Mouse (Mus musculus): Measurements from ENCODE around the gene Spp2. TPM values are rescaled to one million over a fixed set of nuclear protein-coding genes. Genes with fewer than 3 reads are reported as not detected.
"Not testable (repeated sequence)": the region's sequence is repeated elsewhere in the genome, so short reads cannot be mapped to it uniquely, and the experiment has no call there.

The Spp2 gene
- polyA plus RNA-seq, 1 experiment from 2014 or later: 0.23 TPM

DNA sequence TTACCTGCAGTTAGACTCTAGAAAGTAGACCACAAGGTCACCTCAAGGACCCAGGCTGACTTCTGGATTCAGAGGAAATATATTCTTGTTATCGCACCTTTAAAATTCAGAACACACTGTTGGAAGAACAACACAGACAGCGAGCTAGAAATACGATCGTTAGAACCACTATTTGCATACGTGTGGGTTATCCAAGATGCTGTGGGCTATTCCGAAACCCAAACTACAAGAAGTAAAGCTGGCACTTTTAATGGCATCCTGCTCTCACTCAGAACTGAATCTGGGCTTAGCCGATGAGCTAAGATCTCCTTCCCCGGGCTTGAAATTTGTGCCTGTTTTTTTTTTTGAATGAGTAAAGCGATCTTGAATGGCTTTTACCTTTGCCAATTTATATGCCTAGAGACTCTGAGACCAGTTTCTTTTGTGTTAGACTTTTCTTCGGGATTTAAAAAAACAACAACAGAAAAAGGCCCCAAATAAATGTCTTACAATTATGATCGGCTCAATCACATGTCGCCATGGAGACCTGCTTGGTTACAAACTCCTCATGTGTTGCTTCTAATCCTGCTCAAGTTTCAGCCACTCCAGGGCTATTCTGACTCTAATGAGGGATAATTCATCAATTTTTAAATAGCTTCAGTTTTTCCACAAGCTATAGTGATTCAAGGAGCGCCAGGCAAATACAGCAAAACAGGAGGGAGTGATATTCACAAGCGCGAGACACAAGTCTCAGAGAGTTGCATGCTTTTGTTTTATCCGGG lies 39.7 kb downstream of the Spp2 start:
- ATAC-seq (ENCODE audit: low read depth): no peak
- Histone ChIP-seq H3K27ac (ENCODE audit: low read depth, low read length) (no peak overlapping the region), H3K4me2 (ENCODE audit: low read depth, low read length) (no peak overlapping the region), H3K9me3 (ENCODE audit: control insufficient read depth, low read length) (no peaks in the 10 kb centered on the region), H3K4me1 (ENCODE audit: control insufficient read depth, insufficient read depth, low read length) (no peaks in the 10 kb centered on the region), H3K36me3 (ENCODE audit: control insufficient read depth, insufficient read depth, low read length) (no peaks in the 10 kb centered on the region), H3K9ac (replicated peaks; ENCODE audit: low read depth, low read length) (no peak overlapping the region), H3K27me3 (ENCODE audit: control insufficient read depth, insufficient read depth, low read length) (no peaks in the 10 kb centered on the region), H3K4me3 (ENCODE audit: low read depth, low read length) (no peak overlapping the region)
- WGBS: 59% methylated on average over 16 of the region's 16 CpGs

- Histone ChIP-seq H3K36me3 (ENCODE audit: control insufficient read depth, insufficient read depth, low read length) (no peaks in the 10 kb centered on the region), H3K4me1 (ENCODE audit: control insufficient read depth, insufficient read depth, low read length) (no peaks in the 10 kb centered on the region), H3K27ac (ENCODE audit: low read depth, low read length) (no peak overlapping the region), H3K27me3 (ENCODE audit: control insufficient read depth, insufficient read depth, low read length) (no peaks in the 10 kb centered on the region), H3K4me3 (ENCODE audit: low read depth, low read length) (no peak overlapping the region), H3K9ac (replicated peaks; ENCODE audit: low read depth, low read length) (no peak overlapping the region), H3K9me3 (ENCODE audit: control insufficient read depth, low read length) (no peaks in the 10 kb centered on the region), H3K4me2 (ENCODE audit: low read depth, low read length) (no peak overlapping the region)
- no peak for ATAC-seq (ENCODE audit: low read depth)
- 16% methylated on average over 6 of the region's 6 CpGs for WGBS
Observed at GRCm38 (mm10) chr1:88447483-88447882, 40.7 kb downstream of the Spp2 start.

- not testable (repeated sequence) for H3K4me1 ChIP-seq (ENCODE audit: control insufficient read depth, insufficient read depth, low read length); H3K9me3 ChIP-seq (ENCODE audit: control insufficient read depth, low read length); ATAC-seq (ENCODE audit: low read depth); H3K36me3 ChIP-seq (ENCODE audit: control insufficient read depth, insufficient read depth, low read length); H3K4me2 ChIP-seq (ENCODE audit: low read depth, low read length); H3K9ac ChIP-seq (replicated peaks; ENCODE audit: low read depth, low read length); H3K4me3 ChIP-seq (ENCODE audit: low read depth, low read length); H3K27ac ChIP-seq (ENCODE audit: low read depth, low read length); H3K27me3 ChIP-seq (ENCODE audit: control insufficient read depth, insufficient read depth, low read length)
- WGBS: 89% methylated on average over 3 of the region's 3 CpGs
Observed at GRCm38 (mm10) chr1:88448094-88448493, 41.3 kb downstream of the Spp2 start.

DNA sequence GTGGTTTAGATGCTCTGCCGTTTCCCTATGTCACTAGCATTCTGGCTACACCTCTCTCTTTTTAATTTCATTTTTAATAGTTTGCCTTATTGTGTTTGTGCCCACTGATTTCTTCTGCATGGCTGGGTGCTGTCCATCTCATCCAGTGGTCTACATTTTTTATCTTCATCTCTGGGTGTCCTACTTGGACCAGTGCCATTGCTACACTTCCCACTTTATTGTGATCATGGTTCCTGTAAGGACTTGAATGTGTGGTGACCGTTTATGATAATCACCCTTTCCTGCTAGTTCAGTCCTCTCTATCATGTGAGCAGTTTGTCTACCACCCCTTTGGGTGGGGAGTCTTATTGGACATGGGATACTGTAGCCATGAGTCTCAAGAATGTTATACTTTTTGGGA lies 43.0 kb downstream of the Spp2 start:
- Histone ChIP-seq H3K4me2 (ENCODE audit: low read depth, low read length) (no peak overlapping the region), H3K36me3 (ENCODE audit: control insufficient read depth, insufficient read depth, low read length) (no peaks in the 10 kb centered on the region), H3K27ac (ENCODE audit: low read depth, low read length) (no peak overlapping the region), H3K9me3 (ENCODE audit: control insufficient read depth, low read length) (no peaks in the 10 kb centered on the region), H3K9ac (replicated peaks; ENCODE audit: low read depth, low read length) (no peak overlapping the region), H3K27me3 (ENCODE audit: control insufficient read depth, insufficient read depth, low read length) (no peaks in the 10 kb centered on the region), H3K4me1 (ENCODE audit: control insufficient read depth, insufficient read depth, low read length) (no peaks in the 10 kb centered on the region), H3K4me3 (ENCODE audit: low read depth, low read length) (no peak overlapping the region)
- 96% methylated on average over 2 of the region's 2 CpGs for WGBS
- no peak for ATAC-seq (ENCODE audit: low read depth)

GRCm38 (mm10) chr1:88450668-88451067 lies 43.9 kb downstream of the Spp2 start:
- no peak overlapping the region for H3K27ac ChIP-seq (ENCODE audit: low read depth, low read length)
- WGBS: 69% methylated on average over 4 of the region's 4 CpGs
- no peak overlapping the region for H3K4me2 ChIP-seq (ENCODE audit: low read depth, low read length)
- no peaks in the 10 kb centered on the region for H3K36me3 ChIP-seq (ENCODE audit: control insufficient read depth, insufficient read depth, low read length)
- no peak overlapping the region for H3K4me3 ChIP-seq (ENCODE audit: low read depth, low read length)
- no peaks in the 10 kb centered on the region for H3K9me3 ChIP-seq (ENCODE audit: control insufficient read depth, low read length)
- H3K4me1 ChIP-seq (ENCODE audit: control insufficient read depth, insufficient read depth, low read length): no peaks in the 10 kb centered on the region
- H3K9ac ChIP-seq (replicated peaks; ENCODE audit: low read depth, low read length): no peak overlapping the region
- no peaks in the 10 kb centered on the region for H3K27me3 ChIP-seq (ENCODE audit: control insufficient read depth, insufficient read depth, low read length)
- ATAC-seq (ENCODE audit: low read depth): no peak

DNA sequence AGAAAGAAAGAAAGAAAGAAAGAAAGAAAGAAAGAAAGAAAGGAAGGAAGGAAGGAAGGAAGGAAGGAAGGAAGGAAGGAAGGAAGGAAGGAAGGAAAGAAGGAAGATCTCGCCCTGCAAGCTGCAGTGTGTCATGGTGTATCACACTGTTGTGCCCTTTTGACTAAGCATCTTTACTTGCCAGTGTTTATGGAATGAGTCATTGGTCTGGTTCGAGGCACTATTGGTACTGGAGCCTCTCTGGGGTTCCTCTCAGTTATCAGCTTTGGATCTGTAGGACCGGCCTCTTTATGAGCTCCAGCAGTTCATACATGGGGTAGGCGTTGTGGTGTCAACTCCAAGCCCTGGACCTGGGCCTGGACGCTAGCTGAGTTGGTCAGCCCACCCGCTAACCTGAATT lies 45.4 kb downstream of the Spp2 start:
- H3K4me1 ChIP-seq (ENCODE audit: control insufficient read depth, insufficient read depth, low read length): no peaks in the 10 kb centered on the region
- no peak overlapping the region for H3K4me2 ChIP-seq (ENCODE audit: low read depth, low read length)
- H3K27me3 ChIP-seq (ENCODE audit: control insufficient read depth, insufficient read depth, low read length): no peaks in the 10 kb centered on the region
- H3K9me3 ChIP-seq (ENCODE audit: control insufficient read depth, low read length): no peaks in the 10 kb centered on the region
- no peak overlapping the region for H3K4me3 ChIP-seq (ENCODE audit: low read depth, low read length)
- WGBS: 85% methylated on average over 6 of the region's 6 CpGs
- ATAC-seq (ENCODE audit: low read depth): no peak
- no peak overlapping the region for H3K27ac ChIP-seq (ENCODE audit: low read depth, low read length)
- no peak overlapping the region for H3K9ac ChIP-seq (replicated peaks; ENCODE audit: low read depth, low read length)
- H3K36me3 ChIP-seq (ENCODE audit: control insufficient read depth, insufficient read depth, low read length): no peaks in the 10 kb centered on the region

DNA sequence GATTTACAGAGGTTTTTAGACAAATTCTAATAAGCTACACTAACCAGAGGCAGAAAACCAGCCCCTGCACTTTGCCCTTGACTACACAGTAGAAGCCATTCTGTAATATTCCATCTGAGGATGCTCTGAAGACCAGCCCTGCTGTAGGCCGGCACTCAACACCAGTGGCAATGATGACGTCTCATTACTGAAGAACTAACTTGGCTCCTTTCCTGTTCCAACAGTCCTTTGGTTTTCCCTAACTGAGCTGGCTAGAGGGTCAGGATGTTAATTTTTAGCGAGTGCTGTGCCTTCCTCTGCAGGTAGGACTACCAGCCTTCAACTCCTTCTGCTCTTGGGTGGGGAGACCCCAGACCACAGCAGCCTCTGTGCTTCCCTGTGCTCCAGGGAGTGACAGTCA lies 47.9 kb downstream of the Spp2 start:
- Histone ChIP-seq H3K27me3 (ENCODE audit: control insufficient read depth, insufficient read depth, low read length) (no peaks in the 10 kb centered on the region), H3K4me1 (ENCODE audit: control insufficient read depth, insufficient read depth, low read length) (no peaks in the 10 kb centered on the region), H3K4me2 (ENCODE audit: low read depth, low read length) (no peak overlapping the region), H3K27ac (ENCODE audit: low read depth, low read length) (no peak overlapping the region), H3K9ac (replicated peaks; ENCODE audit: low read depth, low read length) (no peak overlapping the region), H3K4me3 (ENCODE audit: low read depth, low read length) (no peak overlapping the region), H3K9me3 (ENCODE audit: control insufficient read depth, low read length) (no peaks in the 10 kb centered on the region), H3K36me3 (ENCODE audit: control insufficient read depth, insufficient read depth, low read length) (no peaks in the 10 kb centered on the region)
- ATAC-seq (ENCODE audit: low read depth): no peak
- 70% methylated on average over 3 of the region's 3 CpGs for WGBS

DNA sequence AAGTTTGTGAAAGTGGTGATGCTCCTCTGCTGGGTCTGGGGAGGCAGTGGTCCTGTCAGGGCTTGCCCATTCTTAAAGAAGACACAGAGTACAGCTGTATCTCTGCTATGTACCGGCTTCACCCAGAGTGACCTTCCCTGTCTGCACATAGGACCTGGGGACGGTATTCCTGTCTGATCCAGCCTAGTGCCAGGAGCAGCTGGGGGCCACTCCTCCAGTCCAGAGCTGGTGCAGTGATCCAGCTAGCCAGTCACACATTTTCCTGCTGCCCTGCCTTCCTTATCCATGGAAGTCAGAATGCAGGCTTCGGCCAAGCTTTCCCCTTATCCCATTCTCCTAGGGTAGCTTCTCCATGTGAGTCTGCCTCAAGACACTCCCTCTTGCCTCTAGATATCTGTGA lies 49.0 kb downstream of the Spp2 start:
- Histone ChIP-seq H3K9me3 (ENCODE audit: control insufficient read depth, low read length) (no peaks in the 10 kb centered on the region), H3K27me3 (ENCODE audit: control insufficient read depth, insufficient read depth, low read length) (no peaks in the 10 kb centered on the region), H3K9ac (replicated peaks; ENCODE audit: low read depth, low read length) (no peak overlapping the region), H3K4me2 (ENCODE audit: low read depth, low read length) (no peak overlapping the region), H3K4me1 (ENCODE audit: control insufficient read depth, insufficient read depth, low read length) (no peaks in the 10 kb centered on the region), H3K36me3 (ENCODE audit: control insufficient read depth, insufficient read depth, low read length) (no peaks in the 10 kb centered on the region), H3K27ac (ENCODE audit: low read depth, low read length) (no peak overlapping the region), H3K4me3 (ENCODE audit: low read depth, low read length) (no peak overlapping the region)
- ATAC-seq (ENCODE audit: low read depth): no peak
- WGBS: 83% methylated on average over 3 of the region's 3 CpGs

DNA sequence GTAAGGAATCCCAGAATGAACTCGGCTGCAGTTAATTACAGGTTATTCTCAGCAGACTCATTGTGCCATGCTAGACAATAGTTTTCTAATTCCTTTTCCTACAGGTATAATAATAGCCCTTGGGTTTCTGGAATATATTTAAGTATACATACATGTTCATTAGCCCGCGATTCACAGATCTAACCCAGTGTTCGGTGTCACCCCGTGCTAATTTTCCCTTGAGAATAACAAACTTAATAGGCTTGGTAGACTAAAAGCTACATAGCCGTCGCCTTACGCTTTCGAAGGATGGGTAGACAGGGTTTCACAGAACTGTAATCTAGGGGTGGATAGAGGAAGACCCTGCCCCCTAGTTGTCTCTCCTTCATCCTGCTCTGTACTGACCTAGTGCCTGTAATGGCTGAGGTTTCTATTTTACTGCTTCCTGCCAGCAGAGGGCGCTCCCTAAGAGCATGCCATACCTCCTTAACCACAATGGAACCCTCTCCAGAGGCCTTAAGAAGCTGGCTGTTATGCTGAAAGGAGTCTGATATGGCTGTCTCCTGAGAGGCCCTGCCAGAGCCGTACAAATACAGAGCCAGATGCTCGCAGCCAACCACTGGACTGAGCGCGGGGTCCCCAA lies 49.8 kb downstream of the Spp2 start:
- WGBS: 38% methylated on average over 14 of the region's 14 CpGs
- no peak overlapping the region for H3K9ac ChIP-seq (replicated peaks; ENCODE audit: low read depth, low read length)
- ATAC-seq (ENCODE audit: low read depth): peak; percentile 89
- H3K36me3 ChIP-seq (ENCODE audit: control insufficient read depth, insufficient read depth, low read length): no peaks in the 10 kb centered on the region
- no peak overlapping the region for H3K4me2 ChIP-seq (ENCODE audit: low read depth, low read length)
- H3K27ac ChIP-seq (ENCODE audit: low read depth, low read length): no peak overlapping the region
- H3K9me3 ChIP-seq (ENCODE audit: control insufficient read depth, low read length): no peaks in the 10 kb centered on the region
- H3K27me3 ChIP-seq (ENCODE audit: control insufficient read depth, insufficient read depth, low read length): no peaks in the 10 kb centered on the region
- no peaks in the 10 kb centered on the region for H3K4me1 ChIP-seq (ENCODE audit: control insufficient read depth, insufficient read depth, low read length)
- H3K4me3 ChIP-seq (ENCODE audit: low read depth, low read length): no peak overlapping the region

All from neural tube, embryonic 14.5 days (tissue).